Mouse (Mus musculus) ES-Bruce4 (cell line): ENCODE data around the gene Casc3. TPM values are rescaled to one million over a fixed set of nuclear protein-coding genes. Genes with fewer than 3 reads are reported as not detected.

Experiments used
- H3K27ac ChIP-seq: 2 replicates; pipeline ENCODE4 v1.5.1; 2012; ENCODE audit warnings: low read length, inconsistent platforms; ENCODE audit not compliant: insufficient read depth
- H3K27me3 ChIP-seq: 2 replicates; pipeline ENCODE4 v1.6.1; 2012; ENCODE audit warnings: mild to moderate bottlenecking, low read length, inconsistent platforms; ENCODE audit not compliant: control insufficient read depth, poor library complexity, insufficient read depth, severe bottlenecking
- H3K36me3 ChIP-seq: 2 replicates; pipeline ENCODE4 v1.6.1; 2012; ENCODE audit warnings: inconsistent platforms, mild to moderate bottlenecking, low read length, moderate library complexity; ENCODE audit not compliant: control insufficient read depth, poor library complexity, insufficient read depth, severe bottlenecking
- H3K4me1 ChIP-seq: one replicate; pipeline ENCODE4 v1.8.1; 2011; ENCODE audit warnings: low read length; ENCODE audit not compliant: control insufficient read depth, insufficient read depth
- H3K4me3 ChIP-seq: 2 replicates; pipeline ENCODE4 v1.5.1; 2011; ENCODE audit warnings: low read depth, mild to moderate bottlenecking, low read length
- H3K9ac ChIP-seq: 2 replicates; pipeline ENCODE4 v1.6.1; 2012; ENCODE audit warnings: low read depth, mild to moderate bottlenecking, inconsistent platforms; ENCODE audit not compliant: poor library complexity, severe bottlenecking
- H3K9me3 ChIP-seq: replicated peaks from 2 replicates; pipeline ENCODE4 v1.6.1; 2012; ENCODE audit warnings: mild to moderate bottlenecking, low read length, inconsistent platforms; ENCODE audit not compliant: control insufficient read depth, poor library complexity, insufficient read depth, severe bottlenecking
- CTCF ChIP-seq: IDR thresholded peaks from one replicate; pipeline ENCODE4 v1.8.1; 2011; ENCODE audit warnings: low read depth, low read length
- EP300 ChIP-seq: IDR thresholded peaks from 2 replicates; pipeline ENCODE4 v1.6.1; 2011; ENCODE audit warnings: low read depth, low read length; ENCODE audit not compliant: insufficient read depth
- POLR2A ChIP-seq: IDR thresholded peaks from one replicate; pipeline ENCODE4 v1.8.1; 2011; ENCODE audit warnings: low read length; ENCODE audit not compliant: insufficient read depth
- polyA plus RNA-seq: library from polyadenylated mRNA; stranded (reverse); fragments of >200 nt; gene quantifications from 2 replicates; pipeline ENCODE4 v1.2.4, GENCODE M21; 2011; ENCODE audit warnings: low read depth; ENCODE audit not compliant: missing spikeins, insufficient read depth, insufficient read length

The Casc3 gene
- polyA plus RNA-seq, 1 experiment: 55.0 TPM

DNA sequence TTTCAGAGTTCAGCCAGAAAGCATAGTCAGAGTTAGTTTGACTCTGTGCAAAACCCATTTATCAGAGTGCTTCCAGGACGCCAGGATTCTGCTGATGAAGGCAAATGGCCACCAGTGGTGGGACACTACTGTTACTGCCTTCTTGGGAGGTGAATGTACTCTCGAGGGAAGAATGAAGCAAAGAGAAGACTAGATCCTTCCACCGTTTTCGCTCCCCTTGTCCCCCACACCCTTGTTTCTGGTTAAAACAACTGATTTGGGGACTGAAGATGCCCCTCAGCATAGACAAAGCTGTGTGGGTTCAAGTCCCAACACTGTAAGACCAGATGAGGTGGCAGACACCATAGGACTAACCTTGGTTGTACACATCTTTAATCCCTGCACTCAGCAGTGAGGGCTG, 20.6 kb upstream of the Casc3 start:
- Histone ChIP-seq H3K27ac (no peak overlapping the region), H3K36me3 (no peaks in the 10 kb centered on the region), H3K4me1 (peaks cover 8% of the 10 kb centered on the region), H3K9ac (0 out of 2 replicates have a peak overlapping the region, but pooled peaks have one; percentile 5), H3K27me3 (no peaks in the 10 kb centered on the region), H3K9me3 (no peaks in the 10 kb centered on the region), H3K4me3 (no peak overlapping the region)
- TF ChIP-seq POLR2A (no peak), EP300 (no peak), CTCF (no peak)

DNA sequence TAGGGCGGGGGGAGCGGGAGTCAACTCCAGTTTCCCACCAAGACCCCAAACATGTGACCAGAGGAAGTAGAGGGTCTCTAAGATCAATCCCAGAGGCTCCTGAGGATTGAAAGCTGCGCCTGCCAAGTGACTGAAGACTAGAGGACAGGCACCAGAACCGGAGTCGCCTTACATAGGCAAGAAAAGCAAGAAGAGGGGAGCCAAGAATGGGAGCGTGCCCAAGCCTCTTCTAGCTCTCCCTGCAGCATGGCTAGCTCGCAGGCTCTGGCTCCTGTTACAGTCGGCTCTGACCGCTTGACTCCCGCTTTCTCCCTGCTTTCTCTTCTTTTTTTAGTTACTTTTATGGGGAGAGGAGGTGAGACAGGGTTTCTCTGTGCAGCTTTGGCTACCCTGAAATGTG, 19.5 kb upstream of the Casc3 start:
- Histone ChIP-seq H3K9me3 (no peaks in the 10 kb centered on the region), H3K9ac (no peak overlapping the region), H3K27me3 (no peaks in the 10 kb centered on the region), H3K36me3 (no peaks in the 10 kb centered on the region), H3K4me1 (peaks cover 8% of the 10 kb centered on the region), H3K4me3 (no peak overlapping the region), H3K27ac (no peak overlapping the region)
- TF ChIP-seq CTCF: no peak
- no peak for TF ChIP-seq POLR2A
- no peak for TF ChIP-seq EP300

GRCm38 (mm10) chr11:98785772-98786281, 18.9 kb upstream of the Casc3 start:
- Histone ChIP-seq H3K27ac (0 out of 2 replicates have a peak overlapping the region, but pooled peaks have one; percentile 22), H3K4me3 (no peak overlapping the region), H3K9ac (0 out of 2 replicates have a peak overlapping the region, but pooled peaks have one; percentile 32), H3K4me1 (peaks cover 8% of the 10 kb centered on the region), H3K27me3 (no peaks in the 10 kb centered on the region), H3K9me3 (no peaks in the 10 kb centered on the region), H3K36me3 (no peaks in the 10 kb centered on the region)
- TF ChIP-seq POLR2A (no peak), EP300 (no peak), CTCF (peak; percentile 42)

- H3K9ac ChIP-seq: 0 out of 2 replicates have a peak overlapping the region, but pooled peaks have one; percentile 32
- H3K27me3 ChIP-seq: no peaks in the 10 kb centered on the region
- H3K27ac ChIP-seq: 0 out of 2 replicates have a peak overlapping the region, but pooled peaks have one; percentile 22
- H3K4me3 ChIP-seq: no peak overlapping the region
- peaks cover 8% of the 10 kb centered on the region for H3K4me1 ChIP-seq
- no peaks in the 10 kb centered on the region for H3K9me3 ChIP-seq
- H3K36me3 ChIP-seq: no peaks in the 10 kb centered on the region
- no peak for TF ChIP-seq POLR2A
- no peak for TF ChIP-seq EP300
- peak; percentile 85 for TF ChIP-seq CTCF
Measured at GRCm38 (mm10) chr11:98786359-98787214, 18.1 kb upstream of the Casc3 start.

GRCm38 (mm10) chr11:98787229-98787628, 17.5 kb upstream of the Casc3 start:
- Histone ChIP-seq H3K36me3 (no peaks in the 10 kb centered on the region), H3K9ac (no peak overlapping the region), H3K4me3 (no peak overlapping the region), H3K27me3 (no peaks in the 10 kb centered on the region), H3K27ac (peak overlapping the region; percentile 36; the same call in 1 of the 2 replicates), H3K9me3 (no peaks in the 10 kb centered on the region), H3K4me1 (peaks cover 6% of the 10 kb centered on the region)
- no peak for TF ChIP-seq POLR2A
- TF ChIP-seq CTCF: no peak
- TF ChIP-seq EP300: no peak

- TF ChIP-seq POLR2A: no peak
- TF ChIP-seq CTCF: no peak
- TF ChIP-seq EP300: no peak
- H3K9ac ChIP-seq: no peak overlapping the region
- H3K4me3 ChIP-seq: no peak overlapping the region
- H3K27me3 ChIP-seq: no peaks in the 10 kb centered on the region
- peaks cover 3% of the 10 kb centered on the region for H3K4me1 ChIP-seq
- H3K27ac ChIP-seq: peak overlapping the region; percentile 36; the same call in 1 of the 2 replicates
- no peaks in the 10 kb centered on the region for H3K36me3 ChIP-seq
- H3K9me3 ChIP-seq: no peaks in the 10 kb centered on the region
Measured at GRCm38 (mm10) chr11:98787691-98788090, 17.0 kb upstream of the Casc3 start.
